Mouse (Mus musculus): ENCODE data around the gene 4930404H24Rik. TPM values are rescaled to one million over a fixed set of nuclear protein-coding genes. Genes with fewer than 3 reads are reported as not detected.

4930404H24Rik gene
- polyA plus RNA-seq, 1 experiment from 2014 or later = not detected

GRCm38 (mm10) chr2:153475114-153476112 is 17.2 kb upstream of the 4930404H24Rik start:
- no peaks in the 10 kb centered on the region for H3K36me3 ChIP-seq (ENCODE audit: insufficient read depth, low read length)
- no peaks in the 10 kb centered on the region for H3K9me3 ChIP-seq (replicated peaks; ENCODE audit: low read length)
- TF ChIP-seq CTCF (IDR thresholded peaks at IDR 0.05; ENCODE audit: low read depth) = no peak
- H3K4me2 ChIP-seq (ENCODE audit: low read length) = no peak overlapping the region
- no peaks in the 10 kb centered on the region; the same call in 1 of the 2 replicates for H3K4me1 ChIP-seq (replicated peaks; ENCODE audit: insufficient read depth, low read length)
- no peaks in the 10 kb centered on the region for H3K27me3 ChIP-seq (ENCODE audit: insufficient read depth, low read length)
- H3K9ac ChIP-seq (ENCODE audit: low read depth, low read length) = no peak overlapping the region
- no peak overlapping the region for H3K4me3 ChIP-seq (replicated peaks; ENCODE audit: low read depth, low read length)
- DNase-seq (ENCODE audit: low spot score) = peak; percentile 40
- peak overlapping the region; percentile 51 for H3K27ac ChIP-seq
- ATAC-seq (replicated peaks; ENCODE audit: low FRiP score, low read depth) = no peak
- WGBS = 24% methylated on average over 4 of the region's 4 CpGs

GRCm38 (mm10) chr2:153478583-153478982 is 14.0 kb upstream of the 4930404H24Rik start:
- Histone ChIP-seq H3K9me3 (replicated peaks; ENCODE audit: low read length) (no peaks in the 10 kb centered on the region), H3K4me1 (replicated peaks; ENCODE audit: insufficient read depth, low read length) (peaks cover 4% of the 10 kb centered on the region; the same call in 1 of the 2 replicates), H3K36me3 (ENCODE audit: insufficient read depth, low read length) (no peaks in the 10 kb centered on the region), H3K9ac (ENCODE audit: low read depth, low read length) (no peak overlapping the region), H3K4me3 (replicated peaks; ENCODE audit: low read depth, low read length) (no peak overlapping the region), H3K27me3 (ENCODE audit: insufficient read depth, low read length) (no peaks in the 10 kb centered on the region), H3K27ac (no peak overlapping the region), H3K4me2 (ENCODE audit: low read length) (no peak overlapping the region)
- ATAC-seq (replicated peaks; ENCODE audit: low FRiP score, low read depth) (peak; percentile 73), DNase-seq (ENCODE audit: low spot score) (peak; percentile 92)
- TF ChIP-seq CTCF (IDR thresholded peaks at IDR 0.05; ENCODE audit: low read depth) = peak; percentile 97
- WGBS = 4% methylated on average over 4 of the region's 4 CpGs

GRCm38 (mm10) chr2:153479486-153479885 is 13.1 kb upstream of the 4930404H24Rik start:
- Histone ChIP-seq H3K27me3 (ENCODE audit: insufficient read depth, low read length) (no peaks in the 10 kb centered on the region), H3K27ac (no peak overlapping the region), H3K4me1 (replicated peaks; ENCODE audit: insufficient read depth, low read length) (peaks cover 8% of the 10 kb centered on the region; the same call in 1 of the 2 replicates), H3K36me3 (ENCODE audit: insufficient read depth, low read length) (no peaks in the 10 kb centered on the region), H3K4me3 (replicated peaks; ENCODE audit: low read depth, low read length) (no peak overlapping the region), H3K9ac (ENCODE audit: low read depth, low read length) (no peak overlapping the region), H3K9me3 (replicated peaks; ENCODE audit: low read length) (no peaks in the 10 kb centered on the region), H3K4me2 (ENCODE audit: low read length) (no peak overlapping the region)
- WGBS = 73% methylated on average over 1 of the region's 1 CpGs
- DNase-seq (ENCODE audit: low spot score) (no peak), ATAC-seq (replicated peaks; ENCODE audit: low FRiP score, low read depth) (no peak)
- no peak for TF ChIP-seq CTCF (IDR thresholded peaks at IDR 0.05; ENCODE audit: low read depth)

DNA sequence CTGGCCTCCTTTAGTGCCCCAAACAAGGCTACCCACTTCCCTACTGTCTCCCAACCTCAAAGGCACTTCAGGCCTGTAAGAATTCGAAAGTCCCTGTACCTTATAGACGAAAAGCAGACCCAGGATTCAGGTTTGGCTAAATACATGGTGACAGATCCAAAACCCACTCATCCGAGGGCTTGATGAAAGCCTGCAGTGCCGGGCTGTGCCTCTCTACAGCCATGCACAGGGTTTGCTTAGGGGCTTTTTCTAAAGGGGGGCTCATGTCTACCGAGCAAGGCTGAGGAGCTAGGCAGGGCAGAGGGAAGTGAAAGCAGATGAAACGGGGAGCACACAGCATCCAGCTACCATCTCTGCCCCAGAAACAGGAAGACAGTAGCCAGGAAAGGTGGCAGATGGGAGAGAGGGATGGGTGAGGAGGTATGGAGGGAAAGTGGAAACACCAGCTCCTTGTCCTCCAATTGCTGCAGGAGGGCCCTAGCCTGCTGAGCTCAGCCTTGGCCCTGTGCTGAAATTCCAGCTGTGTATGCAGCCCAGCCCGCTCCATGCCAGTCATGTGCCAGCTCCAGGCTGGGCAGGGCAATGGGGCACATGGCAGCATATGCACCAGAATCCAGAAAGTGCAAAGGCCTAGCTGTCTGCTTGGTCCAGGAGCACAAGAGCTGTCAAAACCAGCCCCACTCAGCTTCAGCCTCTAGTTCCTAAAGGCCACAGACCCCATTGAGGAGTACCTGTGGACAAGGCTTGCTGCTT is 11.3 kb upstream of the 4930404H24Rik start:
- Histone ChIP-seq H3K36me3 (ENCODE audit: insufficient read depth, low read length) (no peaks in the 10 kb centered on the region), H3K4me2 (ENCODE audit: low read length) (no peak overlapping the region), H3K4me3 (replicated peaks; ENCODE audit: low read depth, low read length) (no peak overlapping the region), H3K9ac (ENCODE audit: low read depth, low read length) (no peak overlapping the region), H3K27me3 (ENCODE audit: insufficient read depth, low read length) (no peaks in the 10 kb centered on the region), H3K4me1 (replicated peaks; ENCODE audit: insufficient read depth, low read length) (peaks cover 8% of the 10 kb centered on the region; the same call in 1 of the 2 replicates), H3K9me3 (replicated peaks; ENCODE audit: low read length) (no peaks in the 10 kb centered on the region), H3K27ac (no peak overlapping the region)
- WGBS = 82% methylated on average over 7 of the region's 7 CpGs
- TF ChIP-seq CTCF (IDR thresholded peaks at IDR 0.05; ENCODE audit: low read depth) = no peak
- ATAC-seq (replicated peaks; ENCODE audit: low FRiP score, low read depth) = no peak
- DNase-seq (ENCODE audit: low spot score) = no peak

DNA sequence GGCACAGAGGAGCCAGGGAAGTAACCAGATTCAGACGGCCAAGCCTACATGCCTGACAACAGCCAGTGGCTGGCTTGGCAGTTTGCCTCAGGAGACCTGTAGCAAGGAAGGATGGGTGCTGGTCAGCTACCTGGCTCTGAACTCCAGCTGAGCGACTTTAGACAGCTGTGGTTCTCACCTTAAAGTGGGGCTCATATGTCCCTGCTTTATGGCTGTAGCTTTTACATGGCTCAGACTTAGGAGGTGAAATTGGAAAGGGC is 10.8 kb upstream of the 4930404H24Rik start:
- Histone ChIP-seq H3K27ac (no peak overlapping the region), H3K36me3 (ENCODE audit: insufficient read depth, low read length) (no peaks in the 10 kb centered on the region), H3K4me2 (ENCODE audit: low read length) (no peak overlapping the region), H3K4me3 (replicated peaks; ENCODE audit: low read depth, low read length) (no peak overlapping the region), H3K4me1 (replicated peaks; ENCODE audit: insufficient read depth, low read length) (peaks cover 8% of the 10 kb centered on the region; the same call in 1 of the 2 replicates), H3K9ac (ENCODE audit: low read depth, low read length) (no peak overlapping the region), H3K27me3 (ENCODE audit: insufficient read depth, low read length) (no peaks in the 10 kb centered on the region), H3K9me3 (replicated peaks; ENCODE audit: low read length) (no peaks in the 10 kb centered on the region)
- DNase-seq (ENCODE audit: low spot score) (no peak), ATAC-seq (replicated peaks; ENCODE audit: low FRiP score, low read depth) (no peak)
- WGBS = 79% methylated on average over 2 of the region's 2 CpGs
- TF ChIP-seq CTCF (IDR thresholded peaks at IDR 0.05; ENCODE audit: low read depth) = no peak
